Mouse (Mus musculus): ENCODE results near the gene Pdlim1. TPM values are rescaled to one million over a fixed set of nuclear protein-coding genes. Genes with fewer than 3 reads are reported as not detected.

Gene Pdlim1
- polyA plus RNA-seq (2017; shearing (Covaris generic)) = 303 TPM

GRCm38 (mm10) chr19:40271308-40271892, at the start of gene Pdlim1:
Gene Pdlim1 (minus strand): TSS chr19:40271842.

DNA sequence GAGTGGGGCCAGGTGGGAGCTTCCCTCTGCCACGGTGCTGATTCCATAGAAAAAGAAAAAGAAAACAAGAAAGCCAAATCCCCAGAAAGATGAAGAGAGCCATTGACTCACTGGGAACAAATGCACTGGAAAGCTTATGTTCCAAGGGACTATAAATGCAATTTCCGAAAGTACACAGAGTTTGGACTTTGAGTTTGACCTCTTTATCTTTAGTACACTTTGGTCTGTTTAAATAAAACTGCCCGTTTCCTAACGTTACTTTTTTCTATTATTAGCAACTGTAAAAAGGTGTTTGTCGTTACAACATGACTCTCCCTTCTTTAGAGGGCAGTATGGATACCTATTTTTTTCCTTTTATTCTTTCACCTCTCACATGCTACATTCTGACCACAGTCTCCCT, 84.5 kb downstream of the Pdlim1 start, which contains the start of gene Cyp2c70:
Gene Cyp2c70, minus strand, starts transcription at position 174 of the 400 bp plus-strand sequence.

Other genes starting within 250 kb of the Pdlim1 start
- not detected for gene Cyp2c54, start 198.0 kb downstream of the Pdlim1 start, polyA plus RNA-seq (2017; shearing (Covaris generic))
- not detected for gene Cyp2c50, start 182.2 kb downstream of the Pdlim1 start, polyA plus RNA-seq (2017; shearing (Covaris generic))
- not detected for gene Cyp2c70, start 84.5 kb downstream of the Pdlim1 start, polyA plus RNA-seq (2017; shearing (Covaris generic))
- 26.0 TPM for gene Sorbs1, start 241.9 kb upstream of the Pdlim1 start, polyA plus RNA-seq (2017; shearing (Covaris generic))